Mouse (Mus musculus) midbrain, embryonic 13.5 days (tissue): Measurements from ENCODE around the gene Nupl1. TPM values are rescaled to one million over a fixed set of nuclear protein-coding genes. Genes with fewer than 3 reads are reported as not detected.

Experiments used
- ATAC-seq: fragments of 200-750 bp; cut with Nextera tagmentation; 2 replicates; pipeline ENCODE4 v1.8.0; 2017; ENCODE audit warnings: mild to moderate bottlenecking, moderate TSS enrichment, moderate library complexity
- H3K27ac ChIP-seq: fragments of 300-500 bp; sonication (generic); 2 replicates; pipeline ENCODE4 v1.5.1; 2015; ENCODE audit warnings: inconsistent platforms, mild to moderate bottlenecking, moderate library complexity
- H3K27me3 ChIP-seq: fragments of 300-500 bp; sonication (generic); 2 replicates; pipeline ENCODE4 v1.6.1; 2015; ENCODE audit warnings: mild to moderate bottlenecking, inconsistent platforms
- H3K36me3 ChIP-seq: fragments of 300-500 bp; sonication (generic); 2 replicates; pipeline ENCODE4 v1.6.1; 2015; ENCODE audit warnings: mild to moderate bottlenecking, inconsistent platforms
- H3K4me1 ChIP-seq: fragments of 300-500 bp; sonication (generic); replicated peaks from 2 replicates; pipeline ENCODE4 v1.6.1; 2015; ENCODE audit warnings: inconsistent platforms
- H3K4me2 ChIP-seq: fragments of 300-500 bp; sonication (generic); replicated peaks from 2 replicates; pipeline ENCODE4 v1.6.1; 2015; ENCODE audit warnings: moderate library complexity, mild to moderate bottlenecking, inconsistent platforms
- H3K4me3 ChIP-seq: fragments of 300-500 bp; sonication (generic); replicated peaks from 2 replicates; pipeline ENCODE4 v1.5.1; 2015; ENCODE audit warnings: mild to moderate bottlenecking, inconsistent platforms
- H3K9ac ChIP-seq: fragments of 300-500 bp; sonication (generic); replicated peaks from 2 replicates; pipeline ENCODE4 v1.6.1; 2015; ENCODE audit warnings: mild to moderate bottlenecking, inconsistent platforms
- H3K9me3 ChIP-seq: fragments of 300-500 bp; sonication (generic); 2 replicates; pipeline ENCODE4 v1.6.1; 2016; ENCODE audit warnings: mild to moderate bottlenecking, inconsistent platforms
- WGBS: fragments of 180-500 bp; shearing (Covaris S2); methylation state at CpG from one replicate; pipeline ENCODE4 v1.1.7; 2015; 5-methylcytosine and 5-hydroxymethylcytosine counted together
- polyA plus RNA-seq: library from polyadenylated mRNA; unstranded; fragments of >200 nt; fragmentation: Nextera tagmentation; extraction: Ambion mirVana; gene quantifications from 2 replicates; pipeline ENCODE4 v1.2.1, GENCODE M21; 2015

Gene Nupl1
- 0.05 and 0.10 TPM in 2 replicates for polyA plus RNA-seq

DNA sequence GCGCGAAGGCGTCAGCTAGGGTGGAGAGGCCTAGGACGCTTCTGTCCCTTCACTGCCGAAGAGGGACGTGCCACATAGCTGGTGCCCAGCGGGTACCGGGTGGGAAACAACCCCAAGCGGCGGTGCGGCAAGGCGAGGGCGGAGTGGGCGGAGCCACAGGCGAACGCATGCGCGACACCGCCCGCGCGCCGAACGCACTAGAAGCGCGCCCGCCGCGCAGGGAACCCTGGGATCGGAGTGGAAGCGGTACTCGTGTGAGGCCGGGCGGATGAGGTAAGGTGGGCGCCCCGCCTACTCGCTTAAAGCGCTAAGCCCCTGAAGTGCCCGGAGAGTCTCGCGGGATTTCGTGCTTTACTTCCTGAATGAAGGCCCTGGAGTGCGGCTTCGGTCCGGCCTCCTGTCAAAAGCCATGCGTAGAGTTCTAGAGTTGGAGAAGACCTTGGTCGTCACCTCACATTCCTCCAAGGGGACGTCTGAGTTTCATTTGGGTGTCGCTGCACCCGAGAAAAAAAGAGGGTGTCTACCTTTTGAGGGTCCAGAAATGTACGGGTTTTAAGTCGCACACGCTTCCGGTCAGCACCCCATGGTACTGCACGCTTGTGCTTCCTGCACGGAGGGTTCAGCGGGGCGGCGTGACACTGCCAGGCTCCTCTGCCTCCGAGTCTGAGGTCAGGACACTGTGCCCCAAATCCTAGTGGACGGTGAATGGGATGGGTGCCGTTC is at the start of gene Nupl1, which contains the start of gene Gm49336:
Gene Nupl1, minus strand, starts transcription at position 151 of the 723 bp plus-strand sequence.
Gene Gm49336, minus strand, starts transcription at position 227 of the 723 bp plus-strand sequence.
- H3K4me1 ChIP-seq = peaks cover 29% of the 10 kb centered on the region
- under 1% methylated on average over 62 of the region's 62 CpGs for WGBS
- peak within 1 kb of the TSS; percentile 84 for H3K4me3 ChIP-seq
- H3K9ac ChIP-seq = peak within 1 kb of the TSS; percentile 98
- 0 out of 2 replicates have a peak, but pooled peaks cover 2% of the 10 kb centered on the region for H3K36me3 ChIP-seq
- peak; percentile 100 for ATAC-seq
- peak within 1 kb of the TSS; percentile 91 for H3K4me2 ChIP-seq
- peak within 1 kb of the TSS; percentile 95 for H3K27ac ChIP-seq
- H3K27me3 ChIP-seq = no peaks in the 10 kb centered on the region
- H3K9me3 ChIP-seq = no peaks in the 10 kb centered on the region

- 24% methylated on average over 6 of the region's 6 CpGs for WGBS
- peak overlapping the region; percentile 55 for H3K27ac ChIP-seq
- ATAC-seq = peak; percentile 61
Measured at GRCm38 (mm10) chr14:60301024-60301423, 49.8 kb upstream of the Nupl1 start.

DNA sequence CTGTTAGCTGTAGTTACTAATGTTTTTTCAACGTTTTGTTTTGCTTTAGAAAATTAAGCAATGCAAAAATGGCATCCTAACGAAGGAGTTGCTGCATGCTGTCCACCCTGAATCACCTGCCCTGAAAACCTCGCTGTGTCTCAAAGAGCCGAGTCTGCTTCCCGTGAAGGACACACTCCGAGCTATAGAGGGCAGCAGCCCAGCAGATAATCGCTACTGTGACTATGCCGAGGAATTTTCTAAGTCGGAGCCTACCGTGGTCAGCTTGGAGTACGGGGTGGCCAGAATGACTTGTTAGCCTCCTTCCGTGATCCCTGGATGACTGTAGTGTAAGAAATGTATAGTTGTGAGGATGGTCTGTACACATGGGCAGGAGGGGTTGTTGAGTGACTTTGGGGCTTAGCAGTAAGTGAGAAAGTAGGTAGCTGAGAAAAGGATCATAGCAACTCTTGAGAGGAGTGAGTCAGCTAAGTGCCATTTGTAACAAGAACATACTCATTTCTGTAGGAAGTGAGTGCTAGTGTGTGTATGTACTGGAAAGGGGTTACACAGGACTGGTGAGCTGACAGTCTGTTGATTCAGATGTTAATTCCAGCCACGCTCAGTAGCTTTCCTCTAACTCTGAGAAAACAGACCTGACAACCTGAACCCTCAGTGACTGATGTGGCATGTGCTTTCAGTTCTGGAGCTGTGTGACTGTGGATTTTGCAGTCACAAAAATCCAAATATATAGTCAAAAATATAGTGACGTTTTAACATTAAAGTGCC is 49.2 kb upstream of the Nupl1 start:
- Histone ChIP-seq H3K27ac (peak overlapping the region; percentile 55), H3K36me3 (peaks cover 31% of the 10 kb centered on the region), H3K27me3 (no peaks in the 10 kb centered on the region), H3K9ac (0 out of 2 replicates have a peak overlapping the region, but pooled peaks have one; percentile 4), H3K4me1 (peaks cover 28% of the 10 kb centered on the region), H3K4me3 (no peak overlapping the region), H3K4me2 (no peak overlapping the region), H3K9me3 (no peaks in the 10 kb centered on the region)
- WGBS = 56% methylated on average over 14 of the region's 14 CpGs
- ATAC-seq = 0 out of 2 replicates have a peak, but pooled peaks have one; percentile 72

More at GRCm38 (mm10) chr14:60301024-60301423, 49.8 kb upstream of the Nupl1 start:
- peaks cover 31% of the 10 kb centered on the region for H3K36me3 ChIP-seq
- no peak overlapping the region for H3K4me2 ChIP-seq
- H3K4me3 ChIP-seq = no peak overlapping the region
- no peaks in the 10 kb centered on the region for H3K27me3 ChIP-seq
- peaks cover 28% of the 10 kb centered on the region for H3K4me1 ChIP-seq
- H3K9me3 ChIP-seq = no peaks in the 10 kb centered on the region
- 0 out of 2 replicates have a peak overlapping the region, but pooled peaks have one; percentile 4 for H3K9ac ChIP-seq

DNA sequence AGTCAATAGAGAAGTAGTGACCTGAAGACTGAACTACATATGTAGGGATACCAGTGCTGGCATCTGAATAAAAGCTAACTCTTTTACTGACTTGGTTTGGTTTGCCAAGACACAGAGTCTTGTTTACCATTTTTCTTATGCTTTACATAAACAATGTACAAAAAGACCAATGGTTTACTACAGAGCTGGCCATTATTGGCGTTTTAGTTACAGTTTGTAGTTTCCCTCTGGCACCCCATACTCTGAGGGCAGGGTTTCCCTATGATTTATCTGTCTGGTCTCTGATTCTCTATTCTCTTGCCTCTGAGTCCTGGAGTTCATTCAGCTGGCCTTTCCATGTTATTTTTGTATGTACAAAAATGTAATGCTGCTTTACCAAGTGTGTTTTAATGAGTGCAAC is 44.3 kb upstream of the Nupl1 start:
- Histone ChIP-seq H3K27me3 (no peaks in the 10 kb centered on the region), H3K4me3 (no peak overlapping the region), H3K27ac (no peak overlapping the region), H3K36me3 (peaks cover 38% of the 10 kb centered on the region), H3K9me3 (no peaks in the 10 kb centered on the region), H3K4me1 (peaks cover 5% of the 10 kb centered on the region), H3K4me2 (no peak overlapping the region), H3K9ac (no peak overlapping the region)
- ATAC-seq = no peak
- WGBS = 90% methylated on average over 1 of the region's 1 CpGs

- Histone ChIP-seq H3K4me2 (no peak overlapping the region), H3K36me3 (peaks cover 42% of the 10 kb centered on the region), H3K4me1 (no peaks in the 10 kb centered on the region), H3K9ac (no peak overlapping the region), H3K27me3 (no peaks in the 10 kb centered on the region), H3K4me3 (no peak overlapping the region), H3K27ac (no peak overlapping the region), H3K9me3 (no peaks in the 10 kb centered on the region)
- no peak for ATAC-seq
- WGBS = 91% methylated on average over 4 of the region's 4 CpGs
Measured at GRCm38 (mm10) chr14:60290363-60290762, 39.1 kb upstream of the Nupl1 start.

DNA sequence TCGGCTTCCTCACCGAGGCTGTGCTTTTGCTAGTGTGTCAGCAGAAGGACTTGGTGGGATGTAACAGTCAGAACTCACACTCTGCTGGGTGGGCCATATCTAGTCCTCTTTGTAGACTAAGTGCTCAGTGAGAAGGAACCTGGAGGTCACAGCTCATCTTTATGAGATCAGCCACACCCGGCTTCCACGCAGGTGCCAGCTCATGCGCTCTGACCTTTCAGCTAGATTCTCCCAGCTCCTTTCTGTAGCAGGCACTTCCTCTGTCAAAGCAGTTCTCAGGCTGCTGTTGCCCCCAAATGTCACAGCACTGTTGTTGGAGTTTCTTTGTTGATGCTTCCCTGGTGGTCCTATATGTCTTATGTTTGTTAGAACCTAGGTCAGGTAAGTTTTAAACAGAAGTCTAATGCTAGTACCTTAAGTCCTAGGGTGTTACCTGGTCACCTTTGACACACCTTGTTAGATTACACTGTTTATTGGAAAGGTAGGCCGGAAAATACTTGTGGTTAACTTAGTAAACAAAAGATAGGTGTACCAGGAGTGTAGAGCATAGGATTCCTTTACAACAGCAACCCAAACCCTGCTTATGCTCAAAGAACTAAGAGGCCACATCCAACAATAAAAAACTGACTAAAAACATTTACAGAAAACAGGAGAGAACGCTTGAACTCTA is 35.1 kb upstream of the Nupl1 start:
- ATAC-seq = no peak
- Histone ChIP-seq H3K27ac (no peak overlapping the region), H3K27me3 (no peaks in the 10 kb centered on the region), H3K4me3 (no peak overlapping the region), H3K36me3 (peaks cover 35% of the 10 kb centered on the region), H3K4me2 (no peak overlapping the region), H3K4me1 (no peaks in the 10 kb centered on the region), H3K9ac (no peak overlapping the region), H3K9me3 (no peaks in the 10 kb centered on the region)
- 90% methylated on average over 7 of the region's 7 CpGs for WGBS

DNA sequence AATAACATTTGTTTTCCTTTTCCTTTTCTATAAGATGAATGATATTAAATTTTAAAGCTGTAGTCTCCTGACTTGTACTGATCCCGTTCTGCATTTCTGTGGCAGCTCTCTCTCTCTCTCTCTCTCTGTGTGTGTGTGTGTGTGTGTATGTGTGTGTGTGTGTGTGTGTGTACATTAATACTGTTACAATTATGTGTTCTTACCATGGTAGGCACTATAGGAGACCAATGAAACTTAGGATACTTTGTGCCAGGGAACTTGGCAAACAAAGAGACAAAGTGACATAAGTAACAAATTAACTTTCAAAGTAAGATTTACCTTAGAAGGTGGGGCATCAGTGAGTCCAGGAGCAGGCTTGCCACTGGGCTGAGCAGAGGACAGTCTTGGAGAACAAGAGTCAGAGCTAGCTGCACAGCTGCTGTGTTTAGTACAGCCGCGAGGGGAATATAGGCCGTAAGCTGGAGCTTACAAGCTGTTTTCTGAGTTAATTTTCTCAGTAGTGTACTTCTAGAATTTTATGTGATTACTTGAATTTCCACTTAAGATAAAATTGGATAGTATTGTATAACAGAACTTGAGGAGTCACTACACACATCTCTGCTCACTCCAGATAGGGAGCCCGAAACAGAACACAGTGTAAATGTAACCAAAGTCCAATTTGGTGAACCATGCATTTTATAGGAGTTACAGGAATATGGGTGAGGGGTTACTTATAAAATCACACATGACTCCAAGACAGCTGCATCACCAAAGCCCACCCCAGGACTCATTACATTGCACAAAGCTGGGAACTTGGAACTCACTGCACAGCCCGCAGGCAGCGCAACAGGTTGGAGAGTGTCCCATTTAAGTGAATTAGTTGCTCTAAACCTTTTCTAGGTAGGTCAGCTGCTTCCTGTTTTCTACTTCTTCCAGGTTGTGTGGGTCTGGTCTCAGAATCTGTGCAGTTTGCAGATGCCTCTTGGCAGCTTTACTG is 24.4 kb upstream of the Nupl1 start:
- Histone ChIP-seq H3K27ac (no peak overlapping the region), H3K36me3 (0 out of 2 replicates have a peak, but pooled peaks cover 2% of the 10 kb centered on the region), H3K9me3 (no peaks in the 10 kb centered on the region), H3K27me3 (no peaks in the 10 kb centered on the region), H3K4me1 (0 out of 2 replicates have a peak, but pooled peaks cover 2% of the 10 kb centered on the region), H3K4me2 (no peak overlapping the region), H3K4me3 (no peak overlapping the region), H3K9ac (no peak overlapping the region)
- WGBS = 95% methylated on average over 7 of the region's 7 CpGs
- ATAC-seq = no peak

DNA sequence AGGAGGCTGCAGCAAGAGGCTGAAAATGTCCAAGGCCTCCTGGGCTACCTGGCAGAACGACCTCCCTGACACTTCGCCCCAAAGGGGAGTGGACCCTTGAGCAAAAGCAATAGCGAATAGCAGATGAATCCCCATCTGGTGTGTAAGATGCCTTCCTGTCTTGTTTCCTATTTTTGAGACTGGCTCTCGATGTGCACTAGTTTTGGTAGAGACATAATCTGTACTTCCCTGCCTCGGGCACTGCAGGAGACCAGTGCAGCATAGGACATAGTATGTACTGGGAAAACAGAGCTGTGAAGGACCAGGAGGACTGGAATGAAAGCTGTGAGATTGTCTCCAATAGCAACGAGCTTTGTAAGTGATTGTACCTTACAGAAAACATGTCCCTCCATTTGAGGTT is 22.1 kb upstream of the Nupl1 start:
- H3K4me2 ChIP-seq = no peak overlapping the region
- H3K27ac ChIP-seq = no peak overlapping the region
- H3K4me1 ChIP-seq = 0 out of 2 replicates have a peak, but pooled peaks cover 5% of the 10 kb centered on the region
- H3K27me3 ChIP-seq = no peaks in the 10 kb centered on the region
- no peak overlapping the region for H3K4me3 ChIP-seq
- no peaks in the 10 kb centered on the region; the same call in 1 of the 2 replicates for H3K36me3 ChIP-seq
- 83% methylated on average over 6 of the region's 6 CpGs for WGBS
- no peaks in the 10 kb centered on the region for H3K9me3 ChIP-seq
- no peak for ATAC-seq
- H3K9ac ChIP-seq = no peak overlapping the region

GRCm38 (mm10) chr14:60269333-60269732 is 18.1 kb upstream of the Nupl1 start:
- H3K27ac ChIP-seq = no peak overlapping the region

DNA sequence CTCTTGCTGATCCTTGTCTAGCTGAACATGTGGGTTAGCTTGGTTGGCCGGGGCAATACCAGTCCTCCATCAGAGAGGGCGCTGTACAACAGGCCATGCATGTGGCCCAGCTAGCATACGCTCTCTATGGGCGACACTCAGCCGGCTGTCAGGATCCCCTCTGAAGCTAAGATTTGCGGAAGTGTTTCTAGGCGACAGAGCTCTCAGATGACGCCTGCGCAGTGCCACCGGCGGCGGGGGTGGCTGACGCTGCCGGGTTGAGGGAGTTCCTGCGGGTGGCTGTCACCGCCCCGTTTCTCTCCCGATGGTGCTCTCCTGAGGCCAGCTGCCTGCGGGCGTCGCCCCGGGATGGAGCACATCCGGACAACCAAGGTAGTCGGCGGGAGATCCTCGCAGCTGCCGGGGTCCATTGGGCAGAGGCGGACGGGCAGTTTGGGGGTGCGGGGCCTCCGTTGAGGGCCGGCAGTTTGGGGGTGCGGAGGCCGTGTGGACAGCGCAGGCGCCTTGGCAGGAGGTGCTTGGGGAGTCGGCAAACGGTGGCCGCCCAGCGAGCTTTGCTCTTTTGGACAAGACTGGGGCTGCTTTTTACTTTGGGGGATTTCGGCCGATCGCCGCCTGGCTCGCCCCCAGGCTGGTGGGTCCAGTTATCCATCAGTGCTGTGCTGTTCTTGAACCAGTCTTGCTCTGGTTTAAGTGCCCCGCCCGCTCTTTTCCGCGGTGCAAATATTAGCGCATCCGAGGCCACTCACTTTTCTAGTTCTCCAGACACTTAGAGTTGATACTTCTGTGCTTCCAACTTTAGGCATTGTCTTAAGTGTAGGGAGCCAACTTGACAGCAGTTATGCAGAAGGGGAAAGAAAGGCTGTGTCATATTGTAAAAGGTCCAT is 14.0 kb upstream of the Nupl1 start, which contains the start of gene Mtmr6:
Gene Mtmr6, plus strand, starts transcription at position 239 of the 887 bp plus-strand sequence.
- Histone ChIP-seq H3K9me3 (no peaks in the 10 kb centered on the region), H3K27ac (peak within 1 kb of the TSS; percentile 87), H3K27me3 (no peaks in the 10 kb centered on the region), H3K4me2 (peak within 1 kb of the TSS; percentile 76), H3K9ac (peak within 1 kb of the TSS; percentile 87), H3K4me1 (peaks cover 26% of the 10 kb centered on the region), H3K36me3 (no peaks in the 10 kb centered on the region; the same call in 1 of the 2 replicates), H3K4me3 (peak within 1 kb of the TSS; percentile 83)
- under 1% methylated on average over 50 of the region's 51 CpGs for WGBS
- peak; percentile 99 for ATAC-seq

More at GRCm38 (mm10) chr14:60269333-60269732, 18.1 kb upstream of the Nupl1 start:
- no peaks in the 10 kb centered on the region; the same call in 1 of the 2 replicates for H3K36me3 ChIP-seq
- H3K4me3 ChIP-seq = no peak overlapping the region
- H3K27me3 ChIP-seq = no peaks in the 10 kb centered on the region
- no peak overlapping the region for H3K9ac ChIP-seq
- WGBS = 86% methylated on average over 6 of the region's 6 CpGs
- no peak overlapping the region for H3K4me2 ChIP-seq
- H3K4me1 ChIP-seq = peaks cover 28% of the 10 kb centered on the region
- no peak for ATAC-seq
- H3K9me3 ChIP-seq = no peaks in the 10 kb centered on the region
